Mouse (Mus musculus) MEL (cell line): Measurements from ENCODE around the gene Atp1b3.

ENCODE experiments used
- CHD2 ChIP-seq: IDR thresholded peaks from 2 replicates; pipeline ENCODE4 v1.6.1; 2011; ENCODE audit warnings: low read length, improper control_type of control experiment
- CTCF ChIP-seq, 3 experiments: IDR thresholded peaks in 2 of 3; conservative IDR thresholded peaks in 1 of 3; 2 replicates each; pipeline ENCODE4 v1.5.1; 2011 to 2012; ENCODE audit warnings: low read length in 3 of 3, low read depth in 2 of 3, mild to moderate bottlenecking in 2 of 3, improper control_type of control experiment in 1 of 3, inconsistent platforms in 1 of 3, mixed read lengths in 1 of 3, moderate library complexity in 1 of 3; ENCODE audit not compliant: control insufficient read depth in 1 of 3, insufficient read depth in 1 of 3, poor library complexity in 1 of 3, severe bottlenecking in 1 of 3
- ELF1 ChIP-seq: IDR thresholded peaks from 2 replicates; pipeline ENCODE4 v1.6.1; 2014; ENCODE audit warnings: low read depth, mild to moderate bottlenecking, inconsistent platforms, low read length, improper control_type of control experiment, moderate library complexity
- EP300 ChIP-seq, 2 experiments: IDR thresholded peaks; 2 replicates each; pipeline ENCODE4 v1.6.1; 2011; ENCODE audit warnings: improper control_type of control experiment in 2 of 2, low read length in 2 of 2, low read depth in 1 of 2, mild to moderate bottlenecking in 1 of 2
- GABPA ChIP-seq: IDR thresholded peaks from 2 replicates; pipeline ENCODE4 v1.6.1; 2012; ENCODE audit warnings: low read depth, mild to moderate bottlenecking, inconsistent platforms, low read length, improper control_type of control experiment, moderate library complexity
- GATA1 ChIP-seq: IDR thresholded peaks from 2 replicates; pipeline ENCODE4 v1.6.1; 2011; ENCODE audit warnings: low read depth, low read length, improper control_type of control experiment
- MEF2A ChIP-seq: IDR thresholded peaks from 2 replicates; pipeline ENCODE4 v1.6.1; 2014; ENCODE audit warnings: low read depth, mild to moderate bottlenecking, inconsistent platforms, low read length, improper control_type of control experiment; ENCODE audit not compliant: poor library complexity, insufficient replicate concordance, severe bottlenecking; ENCODE audit errors: extremely low read depth
- NELFE ChIP-seq: IDR thresholded peaks from 2 replicates; pipeline ENCODE4 v1.6.1; 2011; ENCODE audit warnings: low read depth, low read length, improper control_type of control experiment
- POLR2AphosphoS2 ChIP-seq: IDR thresholded peaks from 2 replicates; pipeline ENCODE4 v1.6.1; 2011; ENCODE audit warnings: low read length, improper control_type of control experiment
- SIN3A ChIP-seq: IDR thresholded peaks from 2 replicates; pipeline ENCODE4 v1.6.1; 2012; ENCODE audit warnings: low read length, improper control_type of control experiment, inconsistent platforms
- TBP ChIP-seq: IDR thresholded peaks from 2 replicates; pipeline ENCODE4 v1.8.0; 2011; ENCODE audit warnings: low read depth, low read length, improper control_type of control experiment
- ZC3H11A ChIP-seq: IDR thresholded peaks from 2 replicates; pipeline ENCODE4 v1.6.1; 2012; ENCODE audit warnings: low read depth, mild to moderate bottlenecking, inconsistent platforms, low read length, improper control_type of control experiment
- ZNF384 ChIP-seq: IDR thresholded peaks from 2 replicates; pipeline ENCODE4 v1.6.1; 2012; ENCODE audit warnings: low read depth, mild to moderate bottlenecking, inconsistent platforms, low read length, improper control_type of control experiment

DNA sequence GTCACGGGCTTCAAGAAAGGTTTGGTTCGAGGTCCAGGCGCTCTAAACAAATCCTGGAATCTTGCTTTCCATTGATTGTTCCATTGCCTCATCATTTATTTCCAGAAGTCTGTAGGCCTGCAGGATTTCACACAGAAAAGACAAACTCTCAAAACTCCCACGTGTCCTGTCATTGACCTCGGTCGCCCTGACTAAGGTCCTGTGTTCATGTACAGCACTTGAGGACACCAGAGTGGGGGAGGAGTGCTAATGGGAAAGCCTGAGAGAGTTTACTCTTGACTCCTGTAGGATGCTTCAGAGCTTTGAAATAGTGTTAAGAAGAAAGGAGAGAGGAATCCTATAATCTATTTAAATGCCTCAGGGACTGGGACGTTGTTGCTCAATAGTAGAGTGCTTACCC is 15.3 kb upstream of the Atp1b3 start:
- TF ChIP-seq TBP (no peak), CTCF (IDR thresholded peaks at IDR 0.05 in 2 of 3, conservative IDR thresholded peaks at IDR 0.05 in 1 of 3; ENCODE audit: control insufficient read depth in 1 of 3, insufficient read depth in 1 of 3, low read depth in 2 of 3, low read length in 3 of 3, poor library complexity in 1 of 3, severe bottlenecking in 1 of 3) (no peak), GATA1 (no peak), NELFE (no peak), EP300 (IDR thresholded peaks at IDR 0.05; ENCODE audit: low read depth in 1 of 2, low read length in 2 of 2) (no peak), ZNF384 (no peak), ZC3H11A (no peak), ELF1 (no peak), GABPA (no peak), CHD2 (no peak), SIN3A (no peak), MEF2A (no peak), POLR2AphosphoS2 (no peak)
